Mouse (Mus musculus) testis, adult 2 months (tissue): Measurements from ENCODE around the gene Slc3a2. TPM values are rescaled to one million over a fixed set of nuclear protein-coding genes. Genes with fewer than 3 reads are reported as not detected.
A peak's percentile ranks its signal among the peaks of the same experiment; 100 is the strongest.

Experiments
- H3K27ac ChIP-seq: fragments of 200-500 bp; 2 replicates; pipeline ENCODE4 v1.5.1; 2012; ENCODE audit warnings: low read depth, low read length; ENCODE audit not compliant: control insufficient read depth, insufficient read depth
- H3K27me3 ChIP-seq: fragments of 200-500 bp; 2 replicates; pipeline ENCODE4 v1.6.1; 2012; ENCODE audit warnings: mild to moderate bottlenecking, low read length, moderate library complexity; ENCODE audit not compliant: control insufficient read depth, insufficient read depth
- H3K36me3 ChIP-seq: fragments of 200-500 bp; 2 replicates; pipeline ENCODE4 v1.6.1; 2012; ENCODE audit warnings: mild to moderate bottlenecking, low read length; ENCODE audit not compliant: control insufficient read depth, insufficient read depth
- H3K4me1 ChIP-seq: fragments of 200-500 bp; 2 replicates; pipeline ENCODE4 v1.6.1; 2012; ENCODE audit warnings: low read length; ENCODE audit not compliant: control insufficient read depth, insufficient read depth
- H3K4me3 ChIP-seq: fragments of 200-500 bp; 2 replicates; pipeline ENCODE4 v1.5.1; 2012; ENCODE audit warnings: low read depth, mild to moderate bottlenecking, low read length, moderate library complexity, mixed read lengths; ENCODE audit not compliant: control insufficient read depth
- CTCF ChIP-seq: fragments of 200-500 bp; IDR thresholded peaks from 2 replicates; pipeline ENCODE4 v1.5.1; 2012; ENCODE audit warnings: low read depth, mild to moderate bottlenecking, inconsistent platforms, low read length, moderate library complexity; ENCODE audit not compliant: control insufficient read depth, insufficient read depth, insufficient replicate concordance
- POLR2A ChIP-seq: fragments of 200-500 bp; IDR thresholded peaks from 2 replicates; pipeline ENCODE4 v1.6.1; 2012; ENCODE audit warnings: low read depth, mild to moderate bottlenecking, inconsistent platforms, low read length, moderate library complexity; ENCODE audit not compliant: control insufficient read depth
- polyA plus RNA-seq: library from polyadenylated mRNA; depleted of rRNA; stranded (reverse); fragments of >200 nt; gene quantifications from 2 replicates; pipeline ENCODE4 v1.2.3, GENCODE M21; 2012; rRNA removed

Slc3a2 gene
- 111 and 121 TPM in 2 replicates for polyA plus RNA-seq

GRCm38 (mm10) chr19:8722907-8723573 is at the start of gene Slc3a2:
Slc3a2 (minus strand) TSS chr19:8723369.
- H3K4me3 ChIP-seq: peak within 1 kb of the TSS; percentile 98
- H3K4me1 ChIP-seq: no peaks in the 10 kb centered on the region; the same call in 1 of the 2 replicates
- H3K36me3 ChIP-seq: peaks cover 1% of the 10 kb centered on the region
- TF ChIP-seq CTCF (no peak), POLR2A (peak; percentile 96)
- peak within 1 kb of the TSS; percentile 97 for H3K27ac ChIP-seq
- no peaks in the 10 kb centered on the region for H3K27me3 ChIP-seq

- Histone ChIP-seq H3K27ac (peak within 1 kb of the TSS; percentile 56), H3K4me3 (peak within 1 kb of the TSS; percentile 85), H3K4me1 (peaks cover 6% of the 10 kb centered on the region), H3K36me3 (peaks cover 2% of the 10 kb centered on the region), H3K27me3 (no peaks in the 10 kb centered on the region)
- TF ChIP-seq POLR2A: peak; percentile 76
- no peak for TF ChIP-seq CTCF
Observed at GRCm38 (mm10) chr19:8770567-8771270, 47.5 kb upstream of the Slc3a2 start, which contains the start of gene Tmem223. Tmem223 (plus strand) TSS chr19:8770996.

- no peak overlapping the region for H3K27ac ChIP-seq
- no peak overlapping the region for H3K4me3 ChIP-seq
- TF ChIP-seq CTCF: no peak
- TF ChIP-seq POLR2A: no peak
- peaks cover 2% of the 10 kb centered on the region; the same call in 1 of the 2 replicates for H3K4me1 ChIP-seq
- peaks cover 10% of the 10 kb centered on the region for H3K36me3 ChIP-seq
- no peaks in the 10 kb centered on the region for H3K27me3 ChIP-seq
Observed at GRCm38 (mm10) chr19:8765562-8765961, 42.4 kb upstream of the Slc3a2 start.

- Histone ChIP-seq H3K4me3 (no peak overlapping the region), H3K4me1 (peaks cover 2% of the 10 kb centered on the region; the same call in 1 of the 2 replicates), H3K27me3 (no peaks in the 10 kb centered on the region), H3K27ac (no peak overlapping the region), H3K36me3 (peaks cover 10% of the 10 kb centered on the region)
- no peak for TF ChIP-seq POLR2A
- no peak for TF ChIP-seq CTCF
Observed at GRCm38 (mm10) chr19:8763276-8763675, 40.1 kb upstream of the Slc3a2 start.

- Histone ChIP-seq H3K36me3 (peaks cover 8% of the 10 kb centered on the region), H3K4me3 (no peak overlapping the region; the same call in 1 of the 2 replicates), H3K27ac (no peak overlapping the region), H3K4me1 (peaks cover 2% of the 10 kb centered on the region; the same call in 1 of the 2 replicates), H3K27me3 (no peaks in the 10 kb centered on the region)
- TF ChIP-seq CTCF: no peak
- no peak for TF ChIP-seq POLR2A
Observed at GRCm38 (mm10) chr19:8760757-8761156, 37.6 kb upstream of the Slc3a2 start.

GRCm38 (mm10) chr19:8758899-8759298 is 35.7 kb upstream of the Slc3a2 start:
- H3K4me1 ChIP-seq: no peaks in the 10 kb centered on the region; the same call in 1 of the 2 replicates
- H3K4me3 ChIP-seq: peak overlapping the region; percentile 74
- H3K27ac ChIP-seq: no peak overlapping the region
- peaks cover 1% of the 10 kb centered on the region; the same call in 1 of the 2 replicates for H3K36me3 ChIP-seq
- H3K27me3 ChIP-seq: no peaks in the 10 kb centered on the region
- TF ChIP-seq POLR2A (no peak), CTCF (no peak)

GRCm38 (mm10) chr19:8757471-8757998 is 34.4 kb upstream of the Slc3a2 start:
- Histone ChIP-seq H3K36me3 (no peaks in the 10 kb centered on the region; the same call in 1 of the 2 replicates), H3K4me3 (peak overlapping the region; percentile 94), H3K4me1 (no peaks in the 10 kb centered on the region; the same call in 1 of the 2 replicates), H3K27ac (peak overlapping the region; percentile 96), H3K27me3 (no peaks in the 10 kb centered on the region)
- no peak for TF ChIP-seq CTCF
- no peak for TF ChIP-seq POLR2A
